Mouse (Mus musculus): ENCODE data around the gene Itsn1. TPM values are rescaled to one million over a fixed set of nuclear protein-coding genes. Genes with fewer than 3 reads are reported as not detected.

Gene Itsn1
- total RNA-seq, 4 experiments from 2014 or later = 141 to 206 (median 179) TPM

DNA sequence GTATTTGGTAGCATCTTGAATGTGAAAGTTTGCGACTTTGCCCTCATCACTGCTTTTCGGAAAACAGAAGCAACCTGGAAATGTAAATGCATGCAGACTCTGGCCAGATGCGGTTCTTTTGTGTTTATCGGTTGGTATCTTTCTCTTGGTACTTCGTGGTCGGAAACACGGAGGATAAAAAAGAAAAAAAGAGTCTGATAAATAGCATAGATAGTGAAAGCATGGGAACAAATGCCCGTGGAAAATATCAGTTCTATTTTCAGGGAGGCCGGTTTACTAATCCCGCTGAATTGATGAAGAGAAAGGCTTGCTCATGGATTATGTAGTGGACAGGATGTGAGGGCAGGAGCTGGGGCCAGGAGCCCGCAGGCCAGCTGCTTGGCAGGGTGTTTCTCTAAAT is 1.4 kb downstream of the Itsn1 start:
- DNase-seq (ENCODE audit: low spot score in 2 of 2) = no peak

GRCm38 (mm10) chr16:91732816-91733215 is 3.7 kb downstream of the Itsn1 start:
- DNase-seq (ENCODE audit: low spot score in 2 of 2) = no peak

- DNase-seq (ENCODE audit: low spot score in 2 of 2) = no peak
Observed at GRCm38 (mm10) chr16:91734771-91735170, 5.7 kb downstream of the Itsn1 start.

DNA sequence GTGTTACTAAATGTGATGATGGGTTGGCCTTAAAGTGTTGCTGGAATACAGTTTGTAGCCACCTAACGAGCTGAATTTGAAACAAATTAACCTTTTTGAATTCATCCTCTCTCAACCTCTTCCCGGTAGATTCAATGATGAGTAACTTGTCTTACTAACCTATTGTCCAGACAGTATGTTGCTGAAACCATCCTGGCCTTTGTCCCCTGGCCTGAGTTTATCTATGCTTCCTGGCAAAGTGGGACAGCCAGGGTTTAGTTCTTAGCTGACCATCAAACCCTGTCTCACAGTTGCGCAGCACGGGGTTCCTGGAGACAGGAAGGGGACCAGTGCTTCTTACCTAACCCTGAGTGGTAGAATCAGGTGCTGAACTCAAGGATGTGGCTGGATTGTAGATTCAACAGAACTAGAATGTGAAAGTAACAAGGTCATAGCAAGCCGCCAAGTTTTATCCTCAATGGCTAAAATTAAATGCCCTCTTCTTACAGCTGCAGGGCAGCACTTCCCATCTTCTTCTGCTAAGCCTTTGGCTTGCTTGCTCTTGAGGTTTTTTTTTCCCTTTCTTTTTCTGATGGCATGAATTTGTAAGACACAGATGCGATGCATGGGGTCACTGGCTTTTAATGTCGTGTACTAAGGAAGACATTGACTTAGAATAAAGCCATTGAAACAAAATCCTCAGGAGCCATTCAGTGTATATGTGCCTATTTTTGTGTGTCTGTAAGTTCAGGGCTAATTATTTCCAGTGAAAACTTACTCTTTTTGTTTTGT is 7.2 kb downstream of the Itsn1 start:
- DNase-seq (ENCODE audit: low spot score in 2 of 2) = no peak

DNA sequence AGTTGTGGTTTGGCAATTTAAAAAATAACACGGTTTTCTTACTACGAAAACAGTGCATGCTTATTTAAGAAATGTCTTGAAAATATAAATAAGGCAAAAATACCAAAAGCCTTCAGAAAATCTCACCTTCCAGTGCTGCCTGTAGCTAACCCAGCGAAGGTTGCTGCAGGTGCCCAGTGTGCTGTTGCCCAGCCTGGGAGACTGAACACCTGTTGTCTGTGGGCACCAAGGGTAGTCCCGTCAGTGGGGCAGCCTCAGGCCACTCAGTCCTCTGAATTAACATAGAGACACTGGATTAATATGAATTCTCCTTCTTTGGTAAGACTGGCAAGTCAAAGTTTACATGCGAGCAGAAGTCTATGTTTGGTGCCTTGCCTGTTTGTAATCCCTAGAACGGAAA is 9.4 kb downstream of the Itsn1 start:
- DNase-seq (ENCODE audit: low spot score in 2 of 2) = no peak

DNA sequence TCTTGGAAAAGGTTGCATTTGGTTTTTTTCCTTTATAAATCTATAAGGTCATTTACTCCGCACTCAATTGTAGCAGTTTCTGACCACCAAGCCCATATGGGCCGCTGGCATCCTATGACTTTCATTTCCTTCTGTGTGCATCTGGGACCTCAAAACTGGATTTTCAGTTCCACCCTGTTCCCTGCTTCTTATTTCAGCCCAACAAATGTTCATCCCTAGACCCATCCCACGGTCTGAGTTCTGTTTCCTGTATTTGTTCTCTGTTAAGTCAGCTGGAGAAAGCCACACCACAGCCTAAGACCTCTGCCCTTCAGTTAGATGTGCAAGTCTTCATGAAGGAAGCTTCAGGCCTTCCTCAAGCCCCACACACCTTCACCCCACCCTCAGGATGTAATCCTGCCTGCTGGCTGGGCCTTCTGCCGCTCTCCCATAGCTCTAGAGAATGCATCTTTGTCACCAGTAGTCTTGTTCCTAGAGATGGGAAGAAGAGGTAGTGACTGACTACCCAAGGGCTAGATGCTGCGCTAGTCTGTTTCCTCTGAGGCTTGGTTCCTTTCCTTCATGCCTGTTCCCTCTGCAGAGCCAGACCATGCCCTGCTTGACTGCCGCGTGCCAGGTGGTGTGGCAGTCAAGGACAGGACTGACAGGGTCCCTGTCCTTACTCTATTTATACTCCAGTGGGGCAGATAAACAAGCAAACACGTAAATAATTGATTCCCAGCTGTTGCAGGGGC is 11.3 kb downstream of the Itsn1 start:
- no peak for DNase-seq (ENCODE audit: low spot score in 2 of 2)

DNA sequence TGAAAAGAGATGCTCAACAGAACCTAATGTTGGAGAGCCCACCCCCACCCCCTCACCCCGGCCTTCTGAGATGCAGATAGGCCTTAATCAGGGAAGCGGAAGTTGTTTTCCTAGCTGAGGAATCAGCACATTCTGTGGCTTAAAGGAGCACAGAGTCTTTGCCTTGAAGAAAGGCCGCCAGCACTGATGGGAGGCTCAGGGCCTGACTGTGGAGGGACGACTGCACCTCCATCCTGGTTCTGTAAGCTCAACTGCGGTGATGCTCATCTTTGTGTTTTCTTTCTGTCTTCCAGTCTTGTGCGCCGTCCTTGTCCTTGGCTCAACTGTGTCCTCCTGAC is 11.8 kb downstream of the Itsn1 start:
- DNase-seq (ENCODE audit: low spot score in 2 of 2) = no peak

DNA sequence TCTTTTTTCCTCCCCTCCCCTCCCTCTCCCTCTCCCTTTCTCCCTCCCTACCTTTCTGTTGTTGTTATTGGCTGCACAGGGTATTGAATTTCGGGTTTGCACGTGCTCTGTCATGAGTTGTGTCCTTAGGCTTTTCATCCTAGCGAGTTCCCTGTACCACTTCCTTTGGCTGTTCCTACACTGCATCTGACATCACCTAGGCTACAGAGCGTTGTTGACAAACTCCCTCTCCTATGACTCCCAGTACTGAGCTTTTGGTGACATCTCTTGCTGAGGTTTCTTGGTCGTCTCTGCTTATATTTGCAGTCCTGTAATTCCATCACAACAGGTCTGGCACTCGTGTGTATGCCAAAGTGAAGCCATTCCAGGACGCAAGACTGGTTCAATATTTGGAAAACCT is 14.0 kb downstream of the Itsn1 start:
- DNase-seq (ENCODE audit: low spot score in 2 of 2) = no peak

DNA sequence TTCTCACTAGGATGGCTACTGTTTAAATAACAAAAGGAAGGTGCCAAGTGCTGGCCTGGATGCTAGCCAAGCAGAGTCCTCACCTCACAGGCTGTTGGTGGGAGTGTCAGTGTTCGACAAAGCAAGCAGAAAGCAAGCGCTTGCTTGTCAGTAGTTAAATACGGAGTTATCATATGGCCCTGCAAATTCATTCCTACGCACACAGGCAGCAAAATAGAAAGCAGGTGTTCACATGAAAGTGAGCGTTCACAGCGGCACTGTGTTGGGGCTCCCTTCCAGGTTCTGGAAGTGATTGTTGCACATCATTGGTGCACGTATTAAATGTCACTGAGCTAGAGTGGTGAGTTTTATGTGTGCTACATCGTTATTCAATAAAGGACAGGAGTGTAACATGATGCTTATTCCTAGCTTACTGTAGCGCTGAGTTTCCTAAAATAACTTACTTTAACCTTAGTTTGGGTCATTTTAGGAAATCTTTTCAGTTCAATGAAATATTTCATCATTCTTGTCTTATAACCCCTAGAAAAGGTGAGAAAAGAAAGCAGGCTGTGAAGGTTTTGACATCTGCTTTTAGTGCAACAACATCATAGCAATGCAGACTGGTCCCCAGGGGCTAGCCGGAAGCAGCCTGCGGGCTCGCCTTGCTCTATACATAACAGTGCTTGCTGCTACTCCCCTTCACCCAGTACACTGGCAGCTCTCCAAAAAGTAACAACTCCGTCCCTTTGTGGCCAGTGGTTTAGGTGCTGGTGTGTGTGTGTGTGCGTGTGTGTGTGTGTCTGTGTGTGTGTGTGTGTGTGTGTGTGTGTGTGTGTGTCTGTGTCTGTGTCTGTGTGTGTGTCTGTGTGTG is 17.2 kb downstream of the Itsn1 start:
- peak; percentile 71 to 77 for DNase-seq (ENCODE audit: low spot score in 2 of 2)

- DNase-seq (ENCODE audit: low spot score in 2 of 2) = no peak
Observed at GRCm38 (mm10) chr16:91747567-91747966, 18.5 kb downstream of the Itsn1 start.

DNA sequence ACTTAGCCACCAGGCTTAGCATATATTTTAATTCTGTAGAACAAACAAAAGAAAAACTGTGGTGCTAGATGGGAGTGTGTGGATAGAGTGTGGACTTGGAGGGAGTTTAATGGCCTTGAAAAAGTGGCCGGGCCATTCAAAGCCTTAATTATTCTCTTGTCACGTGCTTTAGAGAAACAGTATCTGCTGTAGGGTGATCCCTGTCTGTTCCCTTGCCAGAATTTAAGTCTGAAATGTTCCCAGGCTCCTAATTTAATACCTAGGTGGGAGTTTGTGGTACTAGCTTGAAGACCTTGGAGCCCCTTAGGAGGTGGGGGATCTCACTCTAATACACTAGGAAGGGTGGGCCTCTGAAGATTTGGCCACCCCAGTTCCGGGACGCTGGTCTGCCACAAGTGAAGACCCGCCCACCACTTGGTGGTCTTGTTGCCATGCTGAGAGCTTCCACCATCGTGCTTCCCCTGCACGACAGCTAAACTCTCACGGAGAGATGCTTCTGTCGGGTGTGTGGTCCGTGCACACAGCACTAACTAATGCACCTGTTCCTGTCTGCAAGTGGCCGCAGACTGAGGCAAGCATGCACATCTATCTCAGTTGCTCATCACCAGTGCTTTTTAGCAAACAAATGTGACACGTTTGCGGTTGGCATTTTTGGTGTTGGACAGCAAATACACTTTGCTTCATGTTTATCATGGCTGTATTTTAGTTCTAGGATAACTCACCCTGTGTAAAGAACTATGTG is 22.7 kb downstream of the Itsn1 start:
- no peak for DNase-seq (ENCODE audit: low spot score in 2 of 2)

- no peak for DNase-seq (ENCODE audit: low spot score in 2 of 2)
Observed at GRCm38 (mm10) chr16:91753611-91754010, 24.5 kb downstream of the Itsn1 start.

DNA sequence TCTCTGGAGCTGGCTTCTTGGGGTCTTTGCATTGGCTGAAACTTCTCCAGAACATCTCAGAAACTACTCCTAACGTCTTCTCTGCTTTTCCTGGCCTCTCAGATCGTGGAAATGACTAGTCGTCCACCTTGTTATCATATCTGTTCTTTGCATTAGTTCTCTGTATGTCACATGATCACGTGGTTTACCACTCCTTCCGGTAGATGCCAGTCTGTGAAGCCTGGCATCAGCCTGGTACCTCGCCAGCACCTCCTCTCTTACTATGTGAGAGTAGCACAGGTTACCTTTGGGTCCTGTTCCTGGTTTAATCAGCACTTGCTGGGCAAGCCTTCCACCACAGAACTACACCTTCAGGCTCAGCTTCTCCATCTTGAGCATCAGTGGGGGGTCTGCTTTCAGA is 25.9 kb downstream of the Itsn1 start:
- DNase-seq (ENCODE audit: low spot score in 2 of 2) = no peak

- DNase-seq (ENCODE audit: low spot score in 2 of 2) = no peak
Observed at GRCm38 (mm10) chr16:91761202-91761601, 32.1 kb downstream of the Itsn1 start.

DNA sequence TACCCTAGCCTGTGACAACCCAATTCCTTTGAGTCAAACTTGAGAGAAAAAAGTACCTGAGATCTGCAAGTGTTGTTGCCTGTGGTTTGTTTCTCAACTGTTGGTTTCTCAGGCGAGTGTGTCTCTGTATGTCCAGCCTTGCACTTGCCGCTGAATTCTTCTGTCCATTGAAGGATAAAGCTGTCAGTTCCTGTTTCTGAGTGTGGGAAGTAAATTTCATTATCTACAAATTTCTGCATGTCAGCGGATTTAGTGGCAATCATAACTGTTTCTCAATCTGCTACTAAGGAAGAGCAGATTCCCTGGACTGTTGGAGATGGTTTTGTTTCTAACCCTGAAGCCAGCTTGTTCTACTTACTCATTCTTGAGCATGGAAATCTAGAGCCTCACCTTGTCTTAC is 32.7 kb downstream of the Itsn1 start:
- DNase-seq (ENCODE audit: low spot score in 2 of 2) = no peak

- DNase-seq (ENCODE audit: low spot score in 2 of 2) = no peak
Observed at GRCm38 (mm10) chr16:91762476-91762875, 33.4 kb downstream of the Itsn1 start.

DNA sequence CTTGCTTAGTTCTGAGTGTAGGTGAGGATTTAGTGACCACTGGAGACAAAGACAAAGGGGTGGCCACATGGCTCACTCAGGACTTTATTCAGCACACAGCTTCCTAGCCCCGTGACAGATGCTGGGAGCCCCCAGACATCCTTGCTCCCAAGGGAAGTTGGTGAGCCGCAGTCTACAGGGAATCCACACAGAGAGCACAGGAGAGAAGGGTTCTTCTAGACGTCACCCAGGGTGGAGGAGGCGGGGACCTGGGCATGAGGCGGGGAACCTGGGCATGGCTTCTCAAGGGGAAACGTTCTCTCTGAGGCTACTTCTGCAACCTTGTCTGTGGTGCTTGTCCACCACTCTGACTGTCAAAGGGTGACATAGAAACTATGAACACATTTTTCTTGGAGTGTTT is 34.9 kb downstream of the Itsn1 start:
- no peak for DNase-seq (ENCODE audit: low spot score in 2 of 2)

GRCm38 (mm10) chr16:91764414-91764813 is 35.3 kb downstream of the Itsn1 start:
- DNase-seq (ENCODE audit: low spot score in 2 of 2) = no peak

DNA sequence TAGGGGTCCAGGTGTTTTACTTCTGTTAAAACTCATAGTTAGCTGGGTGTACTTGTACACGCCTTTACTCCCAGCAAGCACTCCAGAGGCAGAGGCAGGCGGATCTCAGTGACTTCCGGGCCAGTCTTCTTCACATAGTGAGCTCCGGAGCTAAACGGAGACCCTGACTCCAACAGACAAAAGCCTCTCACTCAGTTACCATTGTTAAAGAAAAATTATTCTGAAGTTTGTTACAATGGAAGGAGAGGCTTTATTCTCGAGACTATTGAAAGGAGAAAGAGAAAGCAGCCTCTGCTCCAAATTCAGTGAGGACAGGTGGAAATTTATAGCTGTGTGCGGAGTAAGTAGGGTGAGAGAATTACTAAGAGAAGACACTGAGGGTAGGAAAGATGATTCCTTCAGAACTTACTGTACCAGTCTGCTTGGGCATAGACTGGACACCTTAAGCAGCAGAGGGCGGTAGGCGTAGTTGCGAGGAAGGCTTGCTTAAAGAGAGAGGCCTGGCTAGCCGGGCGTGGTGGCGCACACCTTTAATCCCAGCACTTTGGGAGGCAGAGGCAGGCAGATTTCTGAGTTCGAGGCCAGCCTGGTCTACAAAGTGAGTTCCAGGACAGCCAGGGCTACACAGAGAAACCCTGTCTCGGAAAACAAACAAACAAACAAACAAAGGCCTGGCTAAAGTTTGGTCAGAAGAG is 36.2 kb downstream of the Itsn1 start:
- DNase-seq (ENCODE audit: low spot score in 2 of 2) = no peak

DNA sequence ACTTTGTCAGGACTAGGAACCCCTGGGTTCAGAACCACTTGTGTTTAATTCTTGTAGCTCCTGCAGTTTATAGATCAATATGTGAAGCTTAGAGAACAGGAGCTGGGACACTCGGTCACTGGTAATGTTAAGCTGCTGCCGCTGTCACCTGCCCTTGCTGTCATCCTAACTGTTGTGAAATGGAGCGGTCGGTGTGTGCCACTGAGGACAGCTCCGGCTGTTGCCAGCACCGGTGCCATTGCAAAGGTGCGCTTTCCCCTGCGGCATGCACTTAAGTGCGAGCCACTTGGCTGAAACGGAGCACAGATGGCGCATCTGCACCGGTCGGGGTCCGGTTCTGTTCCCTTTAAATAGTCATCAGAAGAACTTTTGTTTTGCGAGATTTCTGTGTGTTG is 36.7 kb downstream of the Itsn1 start:
- DNase-seq (ENCODE audit: low spot score in 2 of 2) = no peak

DNA sequence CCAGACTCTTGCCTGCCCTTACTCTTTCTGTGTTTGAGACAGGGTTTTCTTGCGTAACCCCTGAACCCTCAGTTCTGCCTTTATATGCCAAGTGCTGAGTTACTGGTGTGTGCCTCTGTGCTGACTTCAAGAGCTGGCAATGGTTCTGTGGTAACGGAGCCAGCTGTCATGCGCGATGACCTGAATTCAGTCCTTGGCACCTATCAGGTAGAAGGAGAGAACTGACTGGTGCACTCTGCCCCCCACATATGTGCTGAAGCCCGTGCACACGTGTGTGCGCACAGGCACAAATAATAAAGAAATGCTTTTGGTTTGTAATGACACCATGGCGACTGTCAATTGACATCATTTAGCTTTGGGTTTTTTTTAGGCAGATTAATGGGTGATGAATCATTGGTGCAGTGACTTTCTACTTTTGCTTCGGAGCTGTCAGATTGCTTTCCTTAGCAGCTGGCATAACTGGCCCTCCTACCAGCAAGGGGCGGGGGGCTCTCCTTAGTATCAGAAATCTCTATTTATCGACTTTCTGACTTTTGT is 38.2 kb downstream of the Itsn1 start:
- no peak for DNase-seq (ENCODE audit: low spot score in 2 of 2)
